Mouse (Mus musculus): Measurements from ENCODE around the gene Smarcc2.

DNA sequence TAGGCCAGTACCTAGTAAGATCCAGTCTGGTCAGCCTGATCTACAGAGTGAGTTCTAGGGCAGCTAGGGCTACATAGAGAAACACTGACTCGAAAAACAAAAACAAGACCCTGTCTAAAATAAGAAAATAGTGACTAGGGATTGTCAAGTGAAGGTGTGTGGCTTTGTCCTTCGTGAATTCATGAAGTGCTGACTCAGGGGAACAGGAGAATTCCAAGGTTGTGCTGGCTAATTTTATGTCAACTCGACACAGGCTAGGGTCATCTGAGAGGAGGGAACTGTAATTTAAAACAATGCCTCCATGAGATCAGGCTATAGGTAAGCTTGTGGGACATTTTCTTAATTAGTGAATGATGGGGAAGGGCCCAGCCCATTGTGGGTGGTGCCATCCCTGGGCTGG lies 4.6 kb upstream of the Smarcc2 start:
- TF ChIP-seq CTCF (IDR thresholded peaks at IDR 0.05; ENCODE audit: low read depth, low read length) (no peak), TAL1 (conservative IDR thresholded peaks at IDR 0.05; ENCODE audit: low read depth, low read length) (no peak), POLR2AphosphoS5 (IDR thresholded peaks at IDR 0.05; ENCODE audit: insufficient replicate concordance, low read depth, low read length) (no peak), GATA1 (IDR thresholded peaks at IDR 0.05; ENCODE audit: borderline replicate concordance, low read length) (no peak), GATA2 (IDR thresholded peaks at IDR 0.05; ENCODE audit: borderline replicate concordance, low read depth, low read length) (no peak)
